Mouse (Mus musculus): Measurements from ENCODE around the gene Sh3bp5.

GRCm38 (mm10) chr14:31369377-31369776 lies 66.5 kb downstream of the Sh3bp5 start:
- no peak for TF ChIP-seq POLR2A (IDR thresholded peaks at IDR 0.05; ENCODE audit: borderline replicate concordance, insufficient read depth, low read length)
- no peak for TF ChIP-seq CTCF (IDR thresholded peaks at IDR 0.05; ENCODE audit: borderline replicate concordance, insufficient read depth, low read depth, low read length)

All from cerebellum, adult 2 months (tissue).